Mouse (Mus musculus): ENCODE measurements around the gene Zfp13.

DNA sequence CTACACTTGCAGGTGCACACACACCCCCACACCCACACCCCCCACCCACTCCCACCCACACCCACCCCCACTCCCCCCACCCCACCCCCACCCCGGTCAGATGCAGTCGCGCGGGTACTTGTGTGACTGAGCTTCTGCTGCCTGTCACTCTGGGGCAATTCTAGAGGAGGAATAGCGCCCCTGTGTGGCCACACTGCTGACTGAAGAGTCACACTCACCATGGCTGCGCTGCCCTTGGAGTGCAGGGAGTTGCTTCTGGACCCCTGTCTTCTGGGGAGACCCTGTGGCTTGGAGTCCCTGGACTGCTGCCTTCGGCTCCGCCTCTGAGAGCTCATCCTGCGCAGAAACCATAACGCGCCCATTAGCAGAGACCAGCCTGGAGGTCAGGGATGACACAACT lies 39.5 kb downstream of the Zfp13 start:
- TF ChIP-seq CTCF (conservative IDR thresholded peaks at IDR 0.05; ENCODE audit: low read length): peak; percentile 51
- no peak for TF ChIP-seq POU5F1 (IDR thresholded peaks at IDR 0.05; ENCODE audit: borderline replicate concordance, low read length)
- TF ChIP-seq NANOG (IDR thresholded peaks at IDR 0.05; ENCODE audit: borderline replicate concordance, low read length): no peak
